Mouse (Mus musculus) Patski (cell line): ENCODE measurements at regions not wholly inside any gene's neighbourhood (a gene's known extent, or its start where the extent isn't known, plus 50 kb on each side); places are given as distances from the start of the nearest gene placed in this dataset.

Experiments used
- ATAC-seq: fragments of 100-300 bp; one replicate; pipeline ENCODE4 v1.8.0; 2021
- CTCF ChIA-PET: fragments of 350-600 bp; sonication (Branson Sonifier 250); formaldehyde crosslinking; loops from one replicate; lab custom pipeline; 2022; ENCODE audit warnings: inconsistent platforms; lab: Charles Lee
- POLR2A ChIA-PET: fragments of 350-600 bp; sonication (Branson Sonifier 250); formaldehyde crosslinking; loops from one replicate; lab custom pipeline; 2022; ENCODE audit warnings: antibody characterized with exemption, inconsistent platforms; lab: Charles Lee
- DNase-seq: peaks from one replicate; pipeline ENCODE4 v3.0.0-alpha.2; 2011; ENCODE audit warnings: low read depth, low spot score
- H3K27me3 ChIP-seq: fragments of 371-371 bp; one replicate; pipeline ENCODE4 v1.5.1; 2021
- CTCF ChIP-seq: fragments of 100-300 bp; IDR thresholded peaks from one replicate; pipeline ENCODE4 v1.5.1; 2021
- in situ Hi-C: fragments of 300-500 bp; cut with MboI; formaldehyde crosslinking; loops from 3 replicates; pipeline ENCODE4 v1.11.1; 2018; ENCODE audit warnings: low pct_unique_long_range_greater_than_20kb, mixed read lengths

DNA sequence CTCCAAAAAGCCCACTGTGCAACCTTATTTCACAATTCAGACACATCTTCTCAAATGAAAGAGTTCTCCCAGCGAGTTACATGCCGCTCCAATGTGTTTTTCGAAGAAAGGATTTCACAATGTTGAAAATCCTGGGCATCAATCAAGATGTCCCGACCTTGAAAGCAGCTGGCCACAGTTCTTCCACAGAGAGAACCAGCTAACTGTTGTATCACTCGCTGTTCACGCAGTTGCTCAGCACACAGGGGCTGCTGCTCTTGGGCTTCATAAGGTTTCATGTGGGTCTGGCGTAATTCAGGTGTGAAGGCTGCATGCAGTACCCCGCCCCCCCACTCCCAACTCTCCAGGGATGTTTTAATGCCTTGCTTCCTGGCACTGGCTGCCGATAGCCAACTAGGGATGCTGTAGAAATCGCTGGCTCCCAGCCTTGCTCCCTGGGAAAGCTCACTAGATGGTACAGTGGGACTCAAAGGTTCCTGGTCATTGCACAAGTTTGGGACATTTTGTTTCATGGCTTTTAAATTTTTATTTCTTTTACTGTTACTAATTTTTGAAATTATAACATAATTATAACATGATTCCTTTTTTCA lies 65.5 kb upstream of the Sash1 start:
- ATAC-seq (no peak), DNase-seq (no peak)
- H3K27me3 ChIP-seq: no peaks in the 10 kb centered on the region
- POLR2A ChIA-PET: no interaction called here
- in situ Hi-C loops: no loop called here
- CTCF ChIA-PET: interaction anchor here (0.9 to 1.1 kb wide), 3 partner anchors 10 to 19 kb away, joined by 3 read pairs; no protein-coding TSS in a partner anchor
- no peak for TF ChIP-seq CTCF

DNA sequence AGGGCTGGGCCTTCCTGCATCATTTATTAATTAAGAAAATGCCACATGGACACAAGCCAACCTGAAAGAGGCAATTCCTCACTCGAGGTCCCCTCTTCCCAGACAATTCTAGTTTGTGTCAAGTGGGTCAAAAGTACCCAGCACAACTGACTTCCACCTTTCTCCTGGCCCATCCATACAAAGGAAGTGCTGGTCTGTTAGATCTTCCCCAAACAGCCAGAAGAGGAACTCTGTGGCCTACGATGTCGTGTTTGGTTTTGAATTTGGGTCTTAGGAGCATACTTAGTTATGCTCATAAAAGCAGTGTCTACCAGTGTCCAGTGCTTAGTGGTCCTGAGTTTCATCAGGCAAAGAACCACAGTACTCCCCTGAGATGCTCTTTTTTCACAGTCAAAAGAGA lies 62.4 kb upstream of the Sash1 start:
- in situ Hi-C loops: no loop called here
- ChIA-PET POLR2A (no interaction called here), CTCF (no interaction called here)
- no peaks in the 10 kb centered on the region for H3K27me3 ChIP-seq
- DNase-seq: no peak
- no peak for ATAC-seq
- no peak for TF ChIP-seq CTCF

- no peak for DNase-seq
- in situ Hi-C loops: no loop called here
- CTCF ChIA-PET: no interaction called here
- H3K27me3 ChIP-seq: no peaks in the 10 kb centered on the region
- TF ChIP-seq CTCF: no peak
- ATAC-seq: no peak
- POLR2A ChIA-PET: no interaction called here
Observed at GRCm38 (mm10) chr10:8945195-8945751, 59.4 kb upstream of the Sash1 start.

DNA sequence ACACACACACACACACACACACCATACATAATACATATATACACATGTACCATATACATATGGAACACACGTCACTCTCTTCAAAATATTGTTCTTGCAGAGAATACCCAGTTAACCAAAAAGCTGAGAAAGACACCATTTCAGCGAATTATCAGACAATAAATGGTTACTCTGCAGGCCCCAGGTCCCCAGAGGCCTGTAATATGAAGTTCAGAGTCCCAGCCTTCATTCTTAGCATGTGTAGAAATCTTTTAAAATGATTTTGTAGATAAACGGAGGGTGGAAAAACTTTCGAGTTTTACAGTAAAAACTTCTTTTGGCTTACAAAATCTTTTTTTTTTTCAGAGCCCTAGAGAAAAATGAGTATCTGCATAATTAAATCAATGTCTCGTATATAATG lies 58.7 kb upstream of the Sash1 start:
- no peak for ATAC-seq
- in situ Hi-C loops: no loop called here
- ChIA-PET POLR2A (no interaction called here), CTCF (no interaction called here)
- no peak for DNase-seq
- TF ChIP-seq CTCF: no peak
- no peaks in the 10 kb centered on the region for H3K27me3 ChIP-seq

- no peak for TF ChIP-seq CTCF
- no peak for DNase-seq
- in situ Hi-C loops: no loop called here
- H3K27me3 ChIP-seq: no peaks in the 10 kb centered on the region
- ChIA-PET CTCF (no interaction called here), POLR2A (no interaction called here)
- ATAC-seq: no peak
Observed at GRCm38 (mm10) chr10:8943698-8944097, 57.8 kb upstream of the Sash1 start.

DNA sequence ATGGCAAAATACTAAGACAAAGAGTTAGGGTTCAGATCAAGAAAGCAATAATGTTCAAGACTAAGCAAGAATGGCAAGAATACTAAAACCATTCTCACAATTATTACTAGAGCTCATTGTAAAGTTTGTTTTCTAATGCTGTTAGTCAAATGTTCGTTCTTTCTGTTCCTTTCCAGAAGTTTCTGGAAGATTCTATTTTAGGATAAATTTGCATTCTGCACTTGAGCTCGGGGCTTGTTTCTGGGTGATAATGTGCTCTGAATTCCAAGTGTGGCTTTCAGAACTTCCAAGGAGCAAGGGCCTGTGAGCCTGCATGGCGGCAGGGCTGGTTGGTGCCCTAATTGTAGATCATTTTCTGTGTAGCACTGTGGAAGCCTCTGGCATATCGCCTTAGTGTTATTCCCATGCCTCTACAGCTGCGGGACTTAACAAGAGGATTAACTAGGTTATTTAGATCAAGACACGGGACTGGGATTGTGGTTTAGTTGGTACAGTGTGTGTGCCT lies 57.1 kb upstream of the Sash1 start:
- ChIA-PET POLR2A (no interaction called here), CTCF (no interaction called here)
- no peak for TF ChIP-seq CTCF
- in situ Hi-C loops: no loop called here
- DNase-seq: no peak
- ATAC-seq: no peak
- H3K27me3 ChIP-seq: no peaks in the 10 kb centered on the region

DNA sequence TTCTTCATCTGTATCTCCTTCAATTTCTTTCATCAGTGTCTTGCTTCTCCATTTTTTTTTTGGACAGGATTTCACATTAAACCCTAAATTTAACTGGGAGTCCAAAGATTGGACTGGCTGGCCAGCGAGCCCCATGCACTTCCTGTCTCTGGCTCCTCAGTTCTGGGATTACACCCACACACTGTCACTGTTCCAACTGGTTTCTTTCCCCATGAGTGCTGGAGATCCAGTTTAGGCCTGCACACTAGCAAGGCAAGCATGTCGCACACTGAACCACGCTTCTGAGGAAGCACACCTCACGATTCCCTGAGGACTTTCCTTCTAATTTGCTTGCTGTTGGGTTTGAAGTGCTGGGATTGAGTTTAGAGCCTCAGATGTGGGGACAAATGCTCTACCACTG lies 50.5 kb upstream of the Sash1 start:
- ChIA-PET CTCF (no interaction called here), POLR2A (no interaction called here)
- DNase-seq: no peak
- in situ Hi-C loops: no loop called here
- TF ChIP-seq CTCF: no peak
- no peaks in the 10 kb centered on the region for H3K27me3 ChIP-seq
- no peak for ATAC-seq
